Mouse (Mus musculus) heart, embryonic 16.5 days (tissue): ENCODE measurements around the gene Msantd2. TPM values are rescaled to one million over a fixed set of nuclear protein-coding genes. Genes with fewer than 3 reads are reported as not detected.
A peak's percentile ranks its signal among the peaks of the same experiment; 100 is the strongest.

Experiments used
- ATAC-seq: fragments of 200-750 bp; cut with Nextera tagmentation; replicated peaks from 2 replicates; pipeline ENCODE4 v1.8.0; 2017; ENCODE audit warnings: moderate number of reproducible peaks; ENCODE audit not compliant: insufficient read depth, low FRiP score; ENCODE audit errors: extremely low read depth
- H3K27ac ChIP-seq: fragments of 300-500 bp; sonication (generic); 2 replicates; pipeline ENCODE4 v1.5.1; 2014; ENCODE audit warnings: mild to moderate bottlenecking, low read length, control low read depth, moderate library complexity
- H3K27me3 ChIP-seq: fragments of 300-500 bp; sonication (generic); 2 replicates; pipeline ENCODE4 v1.6.1; 2014; ENCODE audit warnings: low read length, mixed read lengths; ENCODE audit not compliant: control insufficient read depth, insufficient read depth
- H3K36me3 ChIP-seq: fragments of 300-500 bp; sonication (generic); 2 replicates; pipeline ENCODE4 v1.6.1; 2014; ENCODE audit not compliant: control insufficient read depth, insufficient read depth
- H3K4me1 ChIP-seq: fragments of 300-500 bp; sonication (generic); 2 replicates; pipeline ENCODE4 v1.6.1; 2014; ENCODE audit warnings: low read length, mixed read lengths; ENCODE audit not compliant: control insufficient read depth, insufficient read depth
- H3K4me2 ChIP-seq: fragments of 300-500 bp; sonication (generic); 2 replicates; pipeline ENCODE4 v1.6.1; 2014; ENCODE audit warnings: low read depth, mild to moderate bottlenecking, control low read depth, low read length
- H3K4me3 ChIP-seq: fragments of 300-500 bp; sonication (generic); 2 replicates; pipeline ENCODE4 v1.5.1; 2014; ENCODE audit warnings: mild to moderate bottlenecking, control low read depth, low read length
- H3K9ac ChIP-seq: fragments of 300-500 bp; sonication (generic); 2 replicates; pipeline ENCODE4 v1.6.1; 2014; ENCODE audit warnings: low read length, control low read depth
- H3K9me3 ChIP-seq: fragments of 300-500 bp; sonication (generic); replicated peaks from 2 replicates; pipeline ENCODE4 v1.6.1; 2016; ENCODE audit warnings: low read length; ENCODE audit not compliant: control insufficient read depth
- WGBS: fragments of 180-500 bp; shearing (Covaris S2); extraction: QIAGEN DNeasy Blood & Tissue Kit; methylation state at CpG from one replicate; pipeline ENCODE4 v1.1.7; 2014; 5-methylcytosine and 5-hydroxymethylcytosine counted together
- polyA plus RNA-seq: library from polyadenylated mRNA; unstranded; fragments of >200 nt; fragmentation: Nextera tagmentation; extraction: Ambion mirVana; gene quantifications from 2 replicates; pipeline ENCODE4 v1.2.1, GENCODE M21; 2015

Msantd2 gene
- polyA plus RNA-seq, 1 experiment from 2014 or later = 11.4 TPM

DNA sequence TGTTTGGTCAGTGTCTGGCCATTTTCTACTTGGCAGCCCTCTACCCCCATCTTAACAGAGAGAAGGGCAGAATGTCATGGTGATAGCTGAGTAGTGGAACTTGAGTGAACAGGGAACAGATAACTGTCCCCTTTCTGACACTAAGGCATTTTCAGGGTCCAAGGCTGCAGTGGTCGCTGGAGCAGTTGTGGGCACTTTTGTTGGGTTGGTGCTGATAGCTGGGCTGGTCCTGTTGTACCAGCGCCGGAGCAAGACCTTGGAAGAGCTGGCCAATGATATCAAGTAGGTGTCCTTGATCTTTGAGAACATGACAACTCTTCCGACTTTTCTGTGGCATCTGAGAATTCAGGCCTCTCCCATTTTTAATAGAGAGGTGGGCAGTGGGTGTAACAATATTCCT is 47.7 kb downstream of the Msantd2 start:
- peaks cover 12% of the 10 kb centered on the region; the same call in 1 of the 2 replicates for H3K4me1 ChIP-seq
- no peaks in the 10 kb centered on the region; the same call in 1 of the 2 replicates for H3K27me3 ChIP-seq
- WGBS = 64% methylated on average over 4 of the region's 4 CpGs
- 0 out of 2 replicates have a peak, but pooled peaks cover 4% of the 10 kb centered on the region for H3K36me3 ChIP-seq
- no peak overlapping the region for H3K4me2 ChIP-seq
- H3K4me3 ChIP-seq = no peak overlapping the region
- H3K9me3 ChIP-seq = no peaks in the 10 kb centered on the region
- no peak for ATAC-seq
- H3K9ac ChIP-seq = no peak overlapping the region
- no peak overlapping the region for H3K27ac ChIP-seq

DNA sequence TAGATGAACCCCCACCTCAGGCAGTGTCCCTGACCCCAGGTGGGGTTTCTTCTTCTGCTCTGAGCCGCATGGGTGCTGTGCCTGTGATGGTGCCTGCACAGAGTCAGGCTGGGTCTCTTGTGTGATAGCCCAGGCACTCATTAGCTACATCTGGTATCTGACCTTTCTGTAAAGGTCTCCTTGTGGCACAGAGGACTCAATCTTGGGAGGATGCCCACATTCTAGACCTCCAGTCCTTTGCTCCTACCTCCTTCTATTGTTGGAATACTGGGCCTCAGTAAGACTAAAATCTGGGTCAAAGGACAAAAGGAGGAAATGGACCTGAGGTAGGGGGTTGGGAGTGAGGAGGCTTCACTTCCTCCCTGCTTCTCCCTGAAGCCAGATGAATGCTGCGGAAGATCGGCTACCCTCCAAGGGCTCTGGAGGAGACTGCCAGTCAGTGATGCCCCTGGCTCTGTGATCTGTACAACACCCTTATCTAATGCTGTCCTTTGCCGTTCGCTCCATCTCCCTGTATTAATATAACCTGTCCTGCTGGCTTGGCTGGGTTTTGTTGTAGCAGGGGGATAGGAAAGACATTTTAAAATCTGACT is 48.6 kb downstream of the Msantd2 start:
- Histone ChIP-seq H3K27me3 (no peaks in the 10 kb centered on the region), H3K4me3 (no peak overlapping the region), H3K36me3 (0 out of 2 replicates have a peak, but pooled peaks cover 4% of the 10 kb centered on the region), H3K27ac (0 out of 2 replicates have a peak overlapping the region, but pooled peaks have one; percentile 16), H3K4me2 (no peak overlapping the region), H3K9me3 (no peaks in the 10 kb centered on the region), H3K9ac (no peak overlapping the region), H3K4me1 (peaks cover 12% of the 10 kb centered on the region; the same call in 1 of the 2 replicates)
- WGBS = 59% methylated on average over 5 of the region's 5 CpGs
- peak; percentile 38; the same call in 1 of the 2 replicates for ATAC-seq

DNA sequence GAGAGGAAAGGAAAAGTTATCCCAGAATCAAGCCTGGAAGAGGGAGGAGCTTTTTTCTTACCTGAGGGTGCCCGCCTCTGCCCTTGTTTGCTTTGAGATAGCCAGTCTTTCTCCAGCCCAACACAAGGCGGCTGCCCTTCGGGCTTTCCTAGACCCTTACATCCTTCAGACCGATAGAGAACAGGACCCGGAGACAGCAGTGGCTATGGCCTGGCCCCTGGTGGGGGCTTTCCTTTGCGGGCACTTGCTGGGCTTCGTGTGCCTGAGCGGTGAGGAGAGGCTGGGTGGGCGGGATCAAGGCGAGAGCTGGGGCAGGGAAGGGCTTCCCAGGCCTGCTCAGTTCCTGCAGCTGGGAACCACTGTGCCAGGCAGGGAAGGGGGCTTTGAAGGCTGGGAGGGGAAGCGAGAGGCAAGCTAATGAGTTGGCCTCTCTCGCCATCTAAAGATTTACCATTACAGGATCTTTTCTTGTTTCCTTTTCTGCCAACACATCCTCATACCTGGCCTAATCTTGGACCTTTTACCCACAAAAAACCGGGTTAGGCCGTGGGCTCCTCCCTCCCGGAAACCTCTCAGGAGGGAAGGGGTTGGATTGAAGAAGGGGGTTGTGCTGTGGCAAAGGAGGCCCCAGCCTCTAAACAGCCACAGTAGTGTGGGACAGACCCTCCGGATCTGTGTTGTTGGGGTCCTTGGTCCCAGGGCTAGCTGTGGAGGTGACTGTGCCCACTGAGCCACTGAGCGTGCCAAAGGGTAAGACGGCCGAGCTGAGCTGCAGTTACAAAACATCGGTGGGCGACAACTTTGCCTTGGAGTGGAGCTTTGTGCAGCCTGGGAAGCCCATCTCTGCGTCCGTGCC is 50.3 kb downstream of the Msantd2 start, which contains the start of gene Vsig2:
Gene Vsig2, plus strand, starts transcription at position 86 of the 856 bp plus-strand sequence.
- Histone ChIP-seq H3K9ac (no peak within 1 kb of the TSS), H3K4me1 (peaks cover 14% of the 10 kb centered on the region), H3K36me3 (0 out of 2 replicates have a peak, but pooled peaks cover 2% of the 10 kb centered on the region), H3K4me3 (no peak within 1 kb of the TSS), H3K27ac (peak within 1 kb of the TSS; percentile 52; the same call in 1 of the 2 replicates), H3K9me3 (no peaks in the 10 kb centered on the region), H3K27me3 (no peaks in the 10 kb centered on the region), H3K4me2 (no peak within 1 kb of the TSS)
- WGBS = 56% methylated on average over 23 of the region's 23 CpGs
- ATAC-seq = no peak

DNA sequence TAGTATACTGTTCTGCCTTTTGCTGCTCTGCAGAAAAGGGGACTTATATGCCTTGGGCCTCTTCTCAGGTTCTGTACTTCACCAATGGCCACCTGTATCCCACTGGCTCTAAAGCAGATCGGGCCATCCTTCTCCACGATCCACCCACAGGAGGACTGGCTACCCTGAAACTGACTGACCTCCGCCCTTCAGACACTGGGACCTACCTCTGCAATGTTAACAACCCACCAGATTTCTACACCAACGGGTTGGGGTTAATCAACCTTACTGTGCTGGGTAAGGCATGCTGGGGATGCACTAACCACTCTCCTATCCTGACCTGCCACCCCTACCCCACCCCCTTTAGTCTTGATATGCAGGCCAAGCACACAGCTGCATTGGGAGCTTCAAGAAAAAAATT is 51.1 kb downstream of the Msantd2 start:
- H3K9me3 ChIP-seq = no peaks in the 10 kb centered on the region
- H3K36me3 ChIP-seq = 0 out of 2 replicates have a peak, but pooled peaks cover 2% of the 10 kb centered on the region
- WGBS = 86% methylated on average over 4 of the region's 4 CpGs
- peaks cover 2% of the 10 kb centered on the region for H3K27me3 ChIP-seq
- H3K4me3 ChIP-seq = no peak overlapping the region
- no peak overlapping the region for H3K4me2 ChIP-seq
- H3K4me1 ChIP-seq = peaks cover 19% of the 10 kb centered on the region
- H3K27ac ChIP-seq = peak overlapping the region; percentile 52; the same call in 1 of the 2 replicates
- no peak overlapping the region for H3K9ac ChIP-seq
- ATAC-seq = no peak

DNA sequence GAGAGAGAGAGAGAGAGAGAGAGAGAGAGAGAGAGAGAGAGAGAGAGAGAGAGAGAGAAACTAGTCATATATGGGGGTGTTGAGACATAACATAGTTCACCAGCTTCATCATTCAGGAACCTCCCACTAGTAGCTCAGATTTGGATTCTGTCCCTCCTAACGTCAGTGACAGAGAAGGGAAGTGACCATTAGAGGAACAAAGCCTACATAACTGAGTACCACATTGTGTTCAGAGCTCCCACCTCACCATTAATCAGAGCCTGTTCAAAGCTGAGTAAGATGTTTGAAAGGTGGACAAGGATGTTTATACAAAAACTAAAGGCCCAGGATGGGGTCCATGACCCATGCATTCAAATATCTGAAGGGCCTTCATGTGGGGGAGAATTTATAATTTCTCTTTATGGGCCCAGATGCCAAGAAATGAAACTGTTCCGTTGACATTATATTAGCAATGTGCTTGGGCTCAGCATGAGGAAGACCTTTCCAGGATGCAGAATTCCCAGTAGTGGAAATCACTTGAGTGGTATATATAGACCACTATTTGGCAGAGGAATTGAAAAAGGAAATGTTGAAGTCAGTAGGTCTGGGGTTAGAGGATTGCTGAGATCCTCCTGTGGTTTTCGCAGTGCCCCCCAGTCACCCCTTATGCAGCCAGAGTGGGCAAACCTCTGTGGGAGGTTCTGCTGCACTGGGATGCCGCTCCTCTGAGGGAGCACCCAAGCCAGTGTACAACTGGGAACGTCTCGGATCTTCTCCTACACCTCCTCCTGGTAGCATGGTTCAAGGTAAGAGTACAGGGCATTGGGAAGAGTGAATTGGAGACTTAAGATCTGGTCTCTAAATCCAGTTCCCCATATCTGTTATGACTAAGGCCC is 51.8 kb downstream of the Msantd2 start:
- no peak for ATAC-seq
- H3K27me3 ChIP-seq = peaks cover 9% of the 10 kb centered on the region

DNA sequence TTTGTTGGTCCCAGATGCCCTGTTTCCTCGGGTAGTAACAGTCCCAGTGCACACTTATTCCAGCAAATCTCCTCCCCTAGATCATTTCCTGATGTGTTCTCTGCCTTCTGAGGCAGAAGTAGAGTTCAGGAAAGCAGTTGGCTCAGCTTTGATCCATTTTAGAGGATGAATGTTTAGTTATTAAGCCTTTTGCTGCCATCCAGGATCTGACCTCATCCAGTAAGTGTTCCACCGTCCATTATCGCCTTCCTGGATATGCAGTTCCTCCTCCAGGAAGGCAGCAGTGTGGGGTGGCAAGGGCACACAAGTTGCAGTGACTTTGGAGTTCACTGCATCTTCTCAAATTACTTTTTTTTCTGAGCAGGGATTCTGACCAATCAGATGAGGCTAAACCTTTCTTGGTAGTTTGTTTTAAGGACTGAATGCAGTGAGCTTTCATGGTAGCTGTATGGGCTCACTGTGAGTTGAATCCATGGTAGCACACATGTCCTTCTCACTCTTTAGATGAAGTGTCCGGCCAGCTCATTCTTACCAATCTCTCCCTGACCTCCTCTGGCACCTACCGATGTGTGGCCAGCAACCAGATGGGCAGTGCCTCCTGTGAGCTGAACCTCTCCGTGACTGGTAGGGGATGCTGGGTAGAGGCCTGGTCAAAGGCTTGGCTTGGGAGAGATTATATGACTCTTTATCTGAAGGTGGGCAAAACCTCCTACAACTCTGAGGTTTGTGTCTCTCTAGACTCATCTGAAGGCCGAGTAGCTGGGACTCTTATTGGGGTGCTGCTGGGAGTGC is 52.9 kb downstream of the Msantd2 start:
- 63% methylated on average over 7 of the region's 7 CpGs for WGBS
- no peak overlapping the region for H3K4me3 ChIP-seq
- no peaks in the 10 kb centered on the region for H3K9me3 ChIP-seq
- peaks cover 14% of the 10 kb centered on the region for H3K27me3 ChIP-seq
- peak overlapping the region; percentile 54 for H3K27ac ChIP-seq
- no peaks in the 10 kb centered on the region for H3K36me3 ChIP-seq
- no peak overlapping the region for H3K9ac ChIP-seq
- H3K4me2 ChIP-seq = no peak overlapping the region
- peaks cover 19% of the 10 kb centered on the region for H3K4me1 ChIP-seq
- ATAC-seq = no peak

More for the DNA sequence above, 51.8 kb downstream of the Msantd2 start:
- Histone ChIP-seq H3K4me3 (no peak overlapping the region), H3K27ac (peak overlapping the region; percentile 67), H3K9ac (no peak overlapping the region), H3K9me3 (no peaks in the 10 kb centered on the region), H3K4me1 (peaks cover 22% of the 10 kb centered on the region), H3K4me2 (no peak overlapping the region), H3K36me3 (no peaks in the 10 kb centered on the region)
- WGBS = 76% methylated on average over 6 of the region's 6 CpGs

DNA sequence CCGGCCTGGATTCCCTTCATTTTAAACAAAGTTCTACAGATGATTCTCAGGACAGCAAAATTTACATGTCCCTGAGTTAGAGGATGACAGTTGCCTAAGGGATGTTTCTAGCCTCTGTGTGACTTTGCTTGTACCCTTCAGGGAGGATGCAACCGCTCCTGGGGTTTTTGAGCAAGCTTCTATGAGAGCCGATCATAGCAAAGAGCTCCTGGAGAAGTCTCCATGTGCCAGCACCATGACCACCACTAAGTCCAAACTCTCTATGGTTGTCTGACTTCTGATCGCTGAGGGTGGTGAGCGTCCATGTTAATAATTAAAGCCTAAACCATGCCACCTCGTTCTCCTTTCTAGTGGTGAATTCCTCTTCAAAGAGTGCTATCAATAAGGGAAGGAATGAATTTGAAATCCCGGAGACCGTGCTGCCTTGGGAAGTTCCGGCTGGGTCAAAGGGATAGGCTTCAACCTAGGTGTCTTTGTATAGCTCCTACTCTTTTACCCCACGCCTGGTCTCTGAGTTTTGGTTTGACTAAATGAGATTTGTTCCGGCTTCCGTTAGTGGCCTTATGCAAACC is 54.8 kb downstream of the Msantd2 start:
- H3K4me1 ChIP-seq = peaks cover 15% of the 10 kb centered on the region
- no peak for ATAC-seq
- H3K4me2 ChIP-seq = peak overlapping the region; percentile 89
- H3K27me3 ChIP-seq = peaks cover 14% of the 10 kb centered on the region
- H3K4me3 ChIP-seq = peak overlapping the region; percentile 56
- H3K9me3 ChIP-seq = no peaks in the 10 kb centered on the region
- peak overlapping the region; percentile 48; the same call in 1 of the 2 replicates for H3K9ac ChIP-seq
- 34% methylated on average over 12 of the region's 12 CpGs for WGBS
- no peak overlapping the region for H3K27ac ChIP-seq
- no peaks in the 10 kb centered on the region for H3K36me3 ChIP-seq
